Mouse (Mus musculus) limb, embryonic 10.5 days (tissue): ENCODE measurements around the gene Adamtsl5. TPM values are rescaled to one million over a fixed set of nuclear protein-coding genes. Genes with fewer than 3 reads are reported as not detected.
A peak's percentile ranks its signal among the peaks of the same experiment; 100 is the strongest.

Source experiments
- DNase-seq: peaks from one replicate; pipeline ENCODE4 v3.0.0-alpha.2; 2017; ENCODE audit warnings: low spot score
- H3K27ac ChIP-seq: fragments of 300-500 bp; sonication (generic); 2 replicates; pipeline ENCODE4 v1.5.1; 2016; ENCODE audit warnings: mild to moderate bottlenecking
- H3K27me3 ChIP-seq: fragments of 300-500 bp; sonication (generic); 2 replicates; pipeline ENCODE4 v1.6.1; 2016; ENCODE audit warnings: low read depth, mild to moderate bottlenecking; ENCODE audit not compliant: poor library complexity, severe bottlenecking
- H3K36me3 ChIP-seq: fragments of 300-500 bp; sonication (generic); 2 replicates; pipeline ENCODE4 v1.6.1; 2016; ENCODE audit warnings: mild to moderate bottlenecking, moderate library complexity
- H3K4me1 ChIP-seq: fragments of 300-500 bp; sonication (generic); 2 replicates; pipeline ENCODE4 v1.6.1; 2016
- H3K4me3 ChIP-seq: fragments of 300-500 bp; sonication (generic); 2 replicates; pipeline ENCODE4 v1.5.1; 2016; ENCODE audit warnings: mild to moderate bottlenecking, moderate library complexity
- H3K9me3 ChIP-seq: fragments of 300-500 bp; sonication (generic); replicated peaks from 2 replicates; pipeline ENCODE4 v1.6.1; 2016; ENCODE audit warnings: mild to moderate bottlenecking
- WGBS: fragments of 180-500 bp; shearing (Covaris S2); methylation state at CpG from one replicate; pipeline ENCODE4 v1.1.7; 2016; 5-methylcytosine and 5-hydroxymethylcytosine counted together
- polyA plus RNA-seq: library from polyadenylated mRNA; unstranded; fragments of >200 nt; fragmentation: Nextera tagmentation; extraction: Ambion mirVana; gene quantifications from 2 replicates; pipeline ENCODE4 v1.2.1, GENCODE M21; 2016

The Adamtsl5 gene
- polyA plus RNA-seq, 1 experiment from 2014 or later, result 0.39 TPM

DNA sequence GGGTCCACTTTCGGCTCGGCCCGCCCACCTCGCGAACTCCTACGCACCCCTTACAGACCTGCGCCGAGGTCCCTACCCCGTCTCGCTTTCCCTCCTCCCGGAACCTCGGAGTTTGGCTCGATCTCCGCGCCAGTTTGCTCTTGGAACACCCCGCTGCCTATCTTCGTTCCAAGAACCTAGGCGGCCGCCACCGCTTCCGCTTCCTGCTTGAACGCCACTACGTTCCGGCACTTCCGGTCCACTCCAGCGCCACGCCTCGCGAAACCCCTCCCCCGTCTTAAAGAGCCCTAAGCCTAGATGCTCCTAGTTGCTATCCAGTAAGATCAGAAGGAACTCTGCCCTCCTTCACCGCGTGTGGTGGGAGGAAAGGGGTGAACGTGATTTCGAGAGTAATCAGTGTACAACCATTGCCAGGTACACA lies 27.9 kb downstream of the Adamtsl5 start, which contains the start of gene 2310011J03Rik:
Gene 2310011J03Rik, minus strand, starts transcription at position 198 of the 421 bp plus-strand sequence.
- DNase-seq, result peak; percentile 94
- Histone ChIP-seq H3K4me3 (peak within 1 kb of the TSS; percentile 81), H3K27me3 (peaks cover 60% of the 10 kb centered on the region), H3K27ac (peak within 1 kb of the TSS; percentile 82), H3K4me1 (peaks cover 69% of the 10 kb centered on the region), H3K36me3 (peaks cover 22% of the 10 kb centered on the region), H3K9me3 (no peaks in the 10 kb centered on the region)
- WGBS, result 1% methylated on average over 34 of the region's 34 CpGs

DNA sequence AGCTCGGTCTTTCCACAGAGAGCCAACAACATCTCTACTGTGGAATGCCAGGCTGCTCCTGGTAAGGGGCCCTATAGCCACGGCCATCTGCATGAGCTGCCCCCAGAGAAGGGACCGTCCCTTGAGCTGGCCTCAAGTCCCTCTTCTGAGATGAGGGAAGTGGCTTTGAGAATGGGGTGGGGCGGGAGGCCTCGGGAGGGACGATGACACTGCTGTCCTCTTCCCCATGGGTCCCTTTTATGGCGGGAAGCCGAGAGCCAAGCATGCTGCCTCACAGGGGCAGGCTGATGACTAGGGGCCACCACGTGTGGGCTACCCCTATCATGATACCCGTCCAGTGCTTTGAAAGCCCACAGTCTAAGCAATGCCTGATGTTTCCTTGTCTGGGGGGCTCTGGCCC lies 31.2 kb downstream of the Adamtsl5 start:
- no peak overlapping the region for H3K27ac ChIP-seq
- no peaks in the 10 kb centered on the region for H3K9me3 ChIP-seq
- DNase-seq, result no peak
- H3K4me1 ChIP-seq, result peaks cover 57% of the 10 kb centered on the region
- WGBS, result 58% methylated on average over 10 of the region's 10 CpGs
- peaks cover 68% of the 10 kb centered on the region for H3K27me3 ChIP-seq
- H3K4me3 ChIP-seq, result no peak overlapping the region
- H3K36me3 ChIP-seq, result peaks cover 22% of the 10 kb centered on the region

DNA sequence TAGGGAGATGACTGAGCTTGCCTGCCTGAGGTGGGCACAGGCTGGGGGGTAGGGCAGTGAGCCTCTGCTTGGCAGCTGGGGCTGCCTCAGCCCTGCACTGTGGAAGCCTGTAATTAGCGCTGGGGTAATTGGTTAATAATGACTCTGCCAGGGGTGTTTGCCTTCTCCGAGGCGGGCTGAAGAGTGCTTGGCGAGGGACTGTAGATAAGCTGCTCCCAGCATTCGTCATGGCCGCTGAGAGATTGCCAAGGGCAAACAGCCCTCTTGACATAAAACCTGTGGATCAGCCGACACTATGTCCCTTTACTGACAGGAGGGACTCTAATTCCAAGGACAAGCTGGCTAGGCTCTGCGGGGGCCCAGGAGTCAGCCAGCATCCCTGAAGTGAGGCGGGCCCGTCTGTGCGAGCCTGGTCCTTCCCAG lies 31.8 kb downstream of the Adamtsl5 start:
- H3K27ac ChIP-seq, result no peak overlapping the region
- H3K36me3 ChIP-seq, result peaks cover 22% of the 10 kb centered on the region
- peak overlapping the region; percentile 25; the same call in 1 of the 2 replicates for H3K4me3 ChIP-seq
- H3K4me1 ChIP-seq, result peaks cover 52% of the 10 kb centered on the region
- DNase-seq, result no peak
- 29% methylated on average over 11 of the region's 11 CpGs for WGBS
- peaks cover 72% of the 10 kb centered on the region for H3K27me3 ChIP-seq
- H3K9me3 ChIP-seq, result no peaks in the 10 kb centered on the region

DNA sequence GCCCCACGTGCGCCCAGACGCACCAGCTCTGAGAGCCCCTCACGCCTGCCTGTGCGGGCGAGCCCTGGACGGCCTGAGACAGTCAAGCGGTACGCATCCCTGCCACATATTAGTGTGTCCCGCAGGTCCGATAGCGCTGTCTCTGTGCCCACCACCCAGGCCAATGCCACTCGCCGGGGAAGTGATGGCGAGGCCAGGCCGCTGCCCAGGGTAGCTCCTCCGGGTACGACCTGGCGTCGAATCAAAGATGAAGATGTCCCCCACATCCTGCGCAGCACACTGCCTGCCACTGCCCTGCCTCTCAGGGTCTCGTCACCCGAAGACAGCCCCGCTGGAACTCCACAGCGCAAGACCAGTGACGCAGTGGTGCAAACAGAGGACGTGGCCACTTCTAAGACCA lies 32.9 kb downstream of the Adamtsl5 start:
- H3K9me3 ChIP-seq, result no peaks in the 10 kb centered on the region
- peak overlapping the region; percentile 27; the same call in 1 of the 2 replicates for H3K27ac ChIP-seq
- peak overlapping the region; percentile 25 for H3K4me3 ChIP-seq
- WGBS, result 48% methylated on average over 27 of the region's 27 CpGs
- no peak for DNase-seq
- peaks cover 22% of the 10 kb centered on the region for H3K36me3 ChIP-seq
- H3K4me1 ChIP-seq, result peaks cover 45% of the 10 kb centered on the region
- H3K27me3 ChIP-seq, result peaks cover 83% of the 10 kb centered on the region

DNA sequence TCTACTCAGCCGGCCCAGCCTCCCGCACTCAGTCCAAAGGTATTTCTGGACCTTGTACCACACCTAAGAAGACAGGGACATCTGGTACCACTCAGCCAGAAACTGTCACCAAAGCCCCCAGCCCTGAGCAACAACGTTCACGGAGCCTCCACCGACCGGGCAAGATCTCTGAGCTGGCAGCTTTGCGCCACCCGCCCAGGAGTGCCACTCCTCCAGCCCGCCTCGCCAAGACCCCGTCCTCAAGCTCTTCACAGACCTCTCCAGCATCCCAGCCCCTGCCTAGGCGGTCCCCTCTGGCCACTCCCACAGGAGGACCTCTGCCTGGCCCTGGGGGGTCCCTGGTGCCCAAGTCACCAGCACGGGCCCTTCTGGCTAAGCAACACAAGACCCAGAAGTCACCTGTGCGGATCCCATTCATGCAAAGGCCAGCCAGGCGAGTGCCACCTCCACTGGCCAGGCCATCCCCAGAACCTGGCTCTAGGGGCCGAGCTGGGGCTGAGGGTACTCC lies 33.7 kb downstream of the Adamtsl5 start:
- Histone ChIP-seq H3K27me3 (peaks cover 91% of the 10 kb centered on the region), H3K9me3 (no peaks in the 10 kb centered on the region), H3K36me3 (peaks cover 22% of the 10 kb centered on the region), H3K4me3 (peak overlapping the region; percentile 25; the same call in 1 of the 2 replicates), H3K4me1 (peaks cover 40% of the 10 kb centered on the region), H3K27ac (peak overlapping the region; percentile 27; the same call in 1 of the 2 replicates)
- WGBS, result 50% methylated on average over 16 of the region's 16 CpGs
- no peak for DNase-seq

DNA sequence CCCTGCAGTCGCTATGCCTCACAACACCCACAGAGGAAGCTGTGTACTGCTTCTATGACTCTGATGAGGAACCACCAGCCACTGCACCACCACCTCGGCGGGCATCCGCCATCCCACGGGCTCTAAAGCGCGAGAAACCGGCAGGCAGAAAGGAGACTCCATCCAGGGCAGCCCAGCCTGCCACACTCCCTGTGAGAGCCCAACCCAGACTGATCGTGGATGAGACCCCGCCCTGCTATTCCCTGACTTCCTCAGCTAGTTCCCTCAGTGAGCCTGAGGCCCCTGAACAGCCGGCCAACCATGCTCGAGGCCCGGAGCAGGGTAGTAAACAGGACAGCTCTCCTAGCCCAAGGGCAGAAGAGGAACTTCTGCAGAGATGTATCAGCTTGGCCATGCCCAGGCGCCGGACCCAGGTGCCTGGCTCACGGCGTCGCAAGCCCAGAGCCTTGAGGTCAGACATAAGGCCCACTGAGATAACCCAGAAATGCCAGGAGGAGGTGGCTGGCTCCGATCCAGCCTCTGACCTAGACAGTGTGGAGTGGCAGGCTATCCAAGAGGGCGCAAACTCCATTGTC lies 34.5 kb downstream of the Adamtsl5 start:
- DNase-seq, result no peak
- no peak overlapping the region for H3K27ac ChIP-seq
- H3K36me3 ChIP-seq, result peaks cover 15% of the 10 kb centered on the region
- WGBS, result 46% methylated on average over 20 of the region's 20 CpGs
- H3K9me3 ChIP-seq, result no peaks in the 10 kb centered on the region
- H3K4me1 ChIP-seq, result peaks cover 32% of the 10 kb centered on the region
- H3K27me3 ChIP-seq, result peaks cover 99% of the 10 kb centered on the region
- no peak overlapping the region; the same call in 1 of the 2 replicates for H3K4me3 ChIP-seq

DNA sequence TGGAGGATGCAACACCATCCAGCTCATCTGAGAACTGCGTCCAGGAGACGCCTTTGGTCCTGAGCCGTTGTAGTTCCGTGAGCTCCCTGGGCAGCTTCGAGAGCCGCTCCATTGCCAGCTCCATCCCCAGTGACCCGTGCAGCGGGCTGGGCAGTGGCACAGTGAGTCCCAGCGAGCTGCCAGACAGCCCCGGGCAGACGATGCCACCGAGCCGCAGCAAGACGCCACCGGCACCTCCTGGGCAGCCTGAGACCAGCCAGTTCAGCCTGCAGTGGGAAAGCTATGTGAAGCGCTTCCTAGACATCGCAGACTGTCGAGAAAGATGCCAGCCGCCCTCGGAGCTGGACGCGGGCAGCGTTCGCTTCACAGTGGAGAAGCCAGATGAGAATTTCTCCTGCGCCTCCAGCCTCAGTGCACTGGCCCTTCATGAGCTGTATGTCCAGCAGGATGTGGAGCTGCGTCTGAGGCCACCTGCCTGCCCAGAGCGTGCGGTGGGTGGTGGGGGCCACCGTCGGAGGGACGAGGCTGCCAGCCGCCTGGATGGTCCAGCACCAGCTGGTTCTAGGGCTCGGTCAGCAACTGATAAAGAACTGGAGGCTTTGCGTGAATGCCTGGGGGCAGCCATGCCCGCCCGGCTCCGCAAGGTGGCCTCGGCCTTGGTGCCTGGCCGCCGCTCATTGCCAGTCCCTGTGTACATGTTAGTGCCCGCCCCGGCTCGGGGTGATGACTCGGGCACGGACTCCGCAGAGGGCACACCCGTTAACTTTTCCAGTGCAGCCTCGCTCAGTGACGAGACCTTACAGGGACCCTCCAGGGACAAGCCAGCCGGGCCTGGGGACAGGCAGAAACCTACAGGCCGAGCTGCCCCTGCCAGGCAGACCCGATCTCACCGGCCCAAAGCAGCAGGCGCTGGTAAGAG lies 35.4 kb downstream of the Adamtsl5 start:
- Histone ChIP-seq H3K27ac (no peak overlapping the region), H3K36me3 (peaks cover 6% of the 10 kb centered on the region), H3K4me3 (no peak overlapping the region), H3K27me3 (peaks cover 100% of the 10 kb centered on the region), H3K4me1 (peaks cover 31% of the 10 kb centered on the region), H3K9me3 (no peaks in the 10 kb centered on the region)
- no peak for DNase-seq
- 65% methylated on average over 54 of the region's 54 CpGs for WGBS

DNA sequence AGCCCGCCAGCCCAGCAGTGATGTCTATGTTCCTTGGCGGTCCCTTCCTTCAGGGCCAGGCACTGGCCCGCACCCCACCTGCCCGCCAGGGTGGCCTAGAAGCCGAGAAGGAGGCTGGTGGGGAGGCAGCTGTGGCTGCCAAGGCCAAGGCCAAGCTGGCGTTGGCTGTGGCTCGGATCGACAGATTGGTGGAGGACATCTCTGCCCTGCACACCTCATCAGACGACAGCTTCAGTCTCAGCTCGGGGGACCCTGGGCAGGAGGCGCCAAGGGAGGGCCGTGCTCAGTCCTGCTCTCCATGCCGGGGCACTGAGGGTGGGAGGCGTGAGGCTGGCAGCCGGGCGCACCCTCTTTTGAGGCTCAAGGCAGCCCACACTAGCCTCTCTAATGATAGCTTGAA lies 36.7 kb downstream of the Adamtsl5 start:
- Histone ChIP-seq H3K27me3 (peaks cover 100% of the 10 kb centered on the region), H3K36me3 (no peaks in the 10 kb centered on the region; the same call in 1 of the 2 replicates), H3K27ac (0 out of 2 replicates have a peak overlapping the region, but pooled peaks have one; percentile 14), H3K4me3 (no peak overlapping the region), H3K4me1 (peaks cover 26% of the 10 kb centered on the region), H3K9me3 (no peaks in the 10 kb centered on the region)
- 81% methylated on average over 16 of the region's 16 CpGs for WGBS
- DNase-seq, result no peak

DNA sequence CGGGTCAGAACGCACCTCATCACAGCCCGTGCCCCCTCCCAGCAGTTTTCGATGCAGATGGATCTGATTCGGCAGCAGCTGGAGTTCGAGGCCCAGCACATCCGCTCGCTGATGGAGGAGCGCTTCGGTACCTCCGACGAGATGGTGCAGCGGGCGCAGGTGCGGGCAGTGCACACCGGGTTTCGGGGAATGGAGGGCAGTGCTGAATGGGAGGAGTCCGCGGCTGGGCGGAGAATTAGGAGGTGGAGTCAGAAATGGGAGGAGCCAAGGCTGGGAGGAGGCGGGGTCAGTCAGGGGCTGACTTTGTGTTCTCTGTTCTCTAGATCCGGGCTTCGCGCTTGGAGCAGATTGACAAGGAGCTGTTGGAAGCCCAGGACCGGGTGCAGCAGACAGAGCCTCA lies 43.4 kb downstream of the Adamtsl5 start:
- peaks cover 17% of the 10 kb centered on the region for H3K4me1 ChIP-seq
- H3K4me3 ChIP-seq, result peak overlapping the region; percentile 32
- peaks cover 100% of the 10 kb centered on the region for H3K27me3 ChIP-seq
- no peak for DNase-seq
- no peak overlapping the region for H3K27ac ChIP-seq
- peaks cover 3% of the 10 kb centered on the region; the same call in 1 of the 2 replicates for H3K36me3 ChIP-seq
- H3K9me3 ChIP-seq, result no peaks in the 10 kb centered on the region
- 12% methylated on average over 25 of the region's 25 CpGs for WGBS

DNA sequence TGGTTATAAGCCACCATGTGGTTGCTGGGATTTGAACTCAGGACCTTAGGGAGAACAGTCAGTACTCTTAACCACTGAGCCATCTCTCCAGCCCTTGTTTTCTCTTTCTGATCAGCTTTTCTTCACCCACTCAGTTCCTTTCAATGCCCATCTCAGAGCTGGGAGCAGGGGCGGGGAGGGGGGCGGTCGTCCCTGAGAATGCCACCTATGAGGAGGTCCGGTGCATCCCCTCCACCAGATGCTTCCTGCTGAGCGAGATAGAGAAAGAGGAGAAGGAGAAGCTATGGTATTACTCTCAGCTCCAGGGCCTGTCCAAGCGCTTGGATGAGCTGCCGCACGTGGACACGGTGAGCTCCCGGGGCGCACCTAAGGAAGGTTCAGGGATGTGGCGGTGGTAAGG lies 43.8 kb downstream of the Adamtsl5 start:
- no peak for DNase-seq
- Histone ChIP-seq H3K4me1 (peaks cover 19% of the 10 kb centered on the region), H3K27me3 (peaks cover 100% of the 10 kb centered on the region), H3K4me3 (peak overlapping the region; percentile 32), H3K36me3 (peaks cover 3% of the 10 kb centered on the region; the same call in 1 of the 2 replicates), H3K9me3 (no peaks in the 10 kb centered on the region), H3K27ac (no peak overlapping the region)
- WGBS, result 14% methylated on average over 12 of the region's 12 CpGs

DNA sequence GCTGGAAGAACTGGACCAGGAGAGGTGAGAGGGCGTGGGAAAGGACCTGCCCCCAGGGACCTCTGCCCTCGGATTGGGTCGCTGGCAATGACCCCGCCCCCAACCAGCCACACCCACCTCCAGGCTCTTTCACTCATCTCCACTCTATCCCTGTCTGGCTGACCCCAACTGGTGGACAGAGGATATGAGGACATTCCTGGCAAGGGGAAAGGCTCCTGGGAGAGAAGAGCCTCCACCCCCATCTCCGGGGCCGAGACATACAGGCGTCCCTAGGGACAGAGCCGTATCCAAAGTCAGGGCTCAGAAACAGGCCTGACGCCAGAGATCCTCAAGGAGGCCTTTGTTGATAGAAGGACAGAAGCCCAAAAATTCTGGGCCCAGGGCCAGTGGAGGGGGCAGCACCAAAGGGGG lies 45.7 kb downstream of the Adamtsl5 start:
- 6% methylated on average over 9 of the region's 9 CpGs for WGBS
- Histone ChIP-seq H3K27me3 (peaks cover 100% of the 10 kb centered on the region), H3K36me3 (0 out of 2 replicates have a peak, but pooled peaks cover 3% of the 10 kb centered on the region), H3K9me3 (no peaks in the 10 kb centered on the region), H3K27ac (no peak overlapping the region), H3K4me1 (peaks cover 29% of the 10 kb centered on the region), H3K4me3 (peak overlapping the region; percentile 0; the same call in 1 of the 2 replicates)
- no peak for DNase-seq

DNA sequence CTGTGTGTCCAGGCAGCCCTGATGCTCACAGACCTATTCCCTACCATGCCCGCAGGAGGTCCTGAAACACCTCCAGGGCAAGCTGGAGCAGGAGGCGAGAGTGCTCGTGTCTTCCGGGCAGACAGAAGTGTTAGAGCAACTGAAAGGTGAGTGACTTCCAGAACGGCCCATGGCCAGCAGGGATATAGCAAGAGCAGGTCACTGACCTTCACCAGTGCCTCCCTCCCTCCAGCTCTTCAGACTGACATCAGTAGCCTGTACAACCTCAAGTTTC lies 46.2 kb downstream of the Adamtsl5 start:
- Histone ChIP-seq H3K27me3 (peaks cover 100% of the 10 kb centered on the region), H3K9me3 (no peaks in the 10 kb centered on the region), H3K36me3 (0 out of 2 replicates have a peak, but pooled peaks cover 3% of the 10 kb centered on the region), H3K4me1 (peaks cover 31% of the 10 kb centered on the region), H3K27ac (no peak overlapping the region), H3K4me3 (peak overlapping the region; percentile 0; the same call in 1 of the 2 replicates)
- DNase-seq, result no peak
- 50% methylated on average over 5 of the region's 5 CpGs for WGBS
